In the genomic region with DNA sequence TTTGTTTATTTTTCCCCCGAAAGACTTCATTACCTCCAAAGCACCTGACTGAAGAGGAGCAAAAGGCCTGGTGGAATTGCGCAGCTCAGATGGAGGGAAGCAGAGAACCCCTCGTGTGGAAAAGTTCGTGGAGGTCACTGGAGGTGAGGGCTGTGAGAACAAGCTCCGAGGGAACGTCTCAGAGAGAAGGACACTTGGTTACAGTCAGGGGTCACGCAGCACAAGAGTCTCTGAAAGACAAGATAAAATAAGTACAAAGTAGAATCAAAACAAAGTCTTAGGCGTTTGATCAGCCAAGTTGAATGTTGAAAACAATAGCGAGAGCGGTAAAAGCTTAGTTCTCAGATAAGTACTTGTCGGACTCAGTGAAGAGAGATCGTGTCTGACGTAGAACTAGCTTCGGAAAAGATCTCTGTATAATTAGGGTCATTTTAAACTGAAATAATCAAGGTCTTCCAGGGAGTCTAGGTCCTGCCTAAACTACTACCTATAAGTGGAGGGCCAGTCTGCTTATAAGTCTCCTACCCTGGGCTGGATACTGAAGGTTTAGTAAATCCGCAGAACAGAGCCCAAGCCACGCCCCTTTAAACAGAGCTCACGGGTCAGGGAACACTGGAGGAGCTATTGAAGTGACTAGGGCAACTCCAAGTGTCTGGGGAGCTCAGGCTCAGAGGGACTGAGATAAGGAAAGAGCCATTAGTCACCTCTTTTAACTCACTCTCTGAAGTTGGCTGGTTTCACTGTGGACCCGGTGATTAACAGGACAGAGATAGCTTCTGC, we compare ENCODE assay signal across 8 mouse cellular contexts. TPM values are rescaled to one million over a fixed set of nuclear protein-coding genes. Genes with fewer than 3 reads are reported as not detected.
A peak's percentile ranks its signal among the peaks of the same experiment; 100 is the strongest.
DNase-seq lines count a peak whose midpoint lies in the region; ATAC-seq and TF ChIP-seq lines count a peak whose summit lies in the region.

No protein-coding gene starts in this region.

- H3K27me3 ChIP-seq in intestine, postnatal 0 days (replicated peaks; ENCODE audit: control insufficient read depth, insufficient read depth, low read length): no peaks in the 10 kb centered on the region
- H3K27me3 ChIP-seq in lung, embryonic 16.5 days (ENCODE audit: control insufficient read depth, insufficient read depth, low read depth, low read length): no peaks in the 10 kb centered on the region
- no peaks in the 10 kb centered on the region for H3K27me3 ChIP-seq in hindbrain, postnatal 0 days (ENCODE audit: insufficient read depth, low read length)

- H3K4me2 ChIP-seq in intestine, postnatal 0 days (replicated peaks; ENCODE audit: low read depth): peak overlapping the region; percentile 53
- peak overlapping the region; percentile 46 for H3K4me2 ChIP-seq in lung, embryonic 16.5 days (ENCODE audit: low read depth, low read length)
- no peak overlapping the region for H3K4me2 ChIP-seq in hindbrain, postnatal 0 days (ENCODE audit: low read depth, low read length)

- H3K4me3 ChIP-seq in intestine, postnatal 0 days (ENCODE audit: low read depth, low read length): peak overlapping the region; percentile 11; the same call in 1 of the 2 replicates
- H3K4me3 ChIP-seq in lung, embryonic 16.5 days (ENCODE audit: low read length): peak overlapping the region; percentile 27
- no peak overlapping the region for H3K4me3 ChIP-seq in hindbrain, postnatal 0 days (ENCODE audit: low read length)

- H3K4me1 ChIP-seq in intestine, postnatal 0 days (replicated peaks; ENCODE audit: control insufficient read depth, insufficient read depth, low read length): no peaks in the 10 kb centered on the region; the same call in 1 of the 2 replicates
- peaks cover 7% of the 10 kb centered on the region; the same call in 1 of the 2 replicates for H3K4me1 ChIP-seq in lung, embryonic 16.5 days (replicated peaks; ENCODE audit: control insufficient read depth, insufficient read depth, low read length)
- H3K4me1 ChIP-seq in hindbrain, postnatal 0 days (ENCODE audit: insufficient read depth, low read length): no peaks in the 10 kb centered on the region

- H3K27ac ChIP-seq in intestine, postnatal 0 days (ENCODE audit: low read depth, low read length): peak overlapping the region; percentile 61
- peak overlapping the region; percentile 3; the same call in 1 of the 2 replicates for H3K27ac ChIP-seq in lung, embryonic 16.5 days (ENCODE audit: low read length)
- no peak overlapping the region for H3K27ac ChIP-seq in hindbrain, postnatal 0 days

- WGBS in intestine, postnatal 0 days: 23% methylated on average over 18 of the region's 18 CpGs
- 15% methylated on average over 18 of the region's 18 CpGs for WGBS in lung, embryonic 16.5 days
- 53% methylated on average over 18 of the region's 18 CpGs for WGBS in hindbrain, postnatal 0 days

- ATAC-seq in common myeloid progenitor, adult 5-6 weeks (replicated peaks; ENCODE audit: low read depth, poor library complexity, severe bottlenecking): peak; percentile 50; the same call in 1 of the 2 replicates
- peak; percentile 96 for ATAC-seq in intestine, postnatal 0 days
- ATAC-seq in lung, embryonic 16.5 days (ENCODE audit: low read depth): peak; percentile 89
- no peak for ATAC-seq in hindbrain, postnatal 0 days

- DNase-seq in 416B (ENCODE audit: low read depth): peak; percentile 72
- DNase-seq in hindbrain, postnatal 0 days (ENCODE audit: low spot score): no peak
- no peak for DNase-seq in cerebellum, postnatal 14 days
- DNase-seq in gastrocnemius, adult 18-20 months (ENCODE audit: low spot score): no peak
- no peak for DNase-seq in frontal cortex, adult 2 months (ENCODE audit: extremely low spot score in 1 of 2, low spot score in 1 of 2)

- H3K9me3 ChIP-seq in intestine, postnatal 0 days (ENCODE audit: control insufficient read depth): no peaks in the 10 kb centered on the region
- no peaks in the 10 kb centered on the region; the same call in 1 of the 2 replicates for H3K9me3 ChIP-seq in lung, embryonic 16.5 days (ENCODE audit: control insufficient read depth, low read length)
- H3K9me3 ChIP-seq in hindbrain, postnatal 0 days (ENCODE audit: low read length): peaks cover 5% of the 10 kb centered on the region; the same call in 1 of the 2 replicates

- no peak for TF ChIP-seq CTCF in intestine, postnatal 0 days (IDR thresholded peaks at IDR 0.05; ENCODE audit: low read depth)
- TF ChIP-seq CTCF in hindbrain, postnatal 0 days (IDR thresholded peaks at IDR 0.05; ENCODE audit: low read depth): no peak

- 0 out of 2 replicates have a peak overlapping the region, but pooled peaks have one; percentile 0 for H3K9ac ChIP-seq in intestine, postnatal 0 days (ENCODE audit: low read depth, low read length)
- no peak overlapping the region for H3K9ac ChIP-seq in lung, embryonic 16.5 days (ENCODE audit: low read length)
- H3K9ac ChIP-seq in hindbrain, postnatal 0 days (replicated peaks; ENCODE audit: low read length): no peak overlapping the region

- no peaks in the 10 kb centered on the region for H3K36me3 ChIP-seq in intestine, postnatal 0 days (ENCODE audit: control insufficient read depth, insufficient read depth)
- no peaks in the 10 kb centered on the region for H3K36me3 ChIP-seq in lung, embryonic 16.5 days (ENCODE audit: control insufficient read depth, insufficient read depth, low read length)
- H3K36me3 ChIP-seq in hindbrain, postnatal 0 days (ENCODE audit: insufficient read depth, low read length): no peaks in the 10 kb centered on the region

RNA-seq across cellular contexts. Expression of a gene that starts 33.1 kb away (rescaled TPM):
- total RNA-seq in common myeloid progenitor, adult 5-6 weeks (2017): 34.5 and 39.4 TPM in 2 replicates
- polyA plus RNA-seq in intestine, postnatal 0 days (2015; fragmentation: Nextera tagmentation; extraction: Ambion mirVana): 15.3 and 18.4 TPM in 2 replicates
- 7.1 and 7.7 TPM in 2 replicates for polyA plus RNA-seq in lung, embryonic 16.5 days (2015; fragmentation: Nextera tagmentation; extraction: Ambion mirVana)
- 19.1 and 33.4 TPM in 2 replicates for total RNA-seq in hindbrain, postnatal 0 days (2014; rRNA removed)
- polyA plus RNA-seq in hindbrain, postnatal 0 days (2015; fragmentation: Nextera tagmentation; extraction: Ambion mirVana): 18.0 and 18.7 TPM in 2 replicates
- total RNA-seq in gastrocnemius, adult 18-20 months (2021): 10 to 100 TPM; 17.7 to 19.4 TPM
- polyA plus RNA-seq in frontal cortex, adult 2 months (2012; rRNA removed): 31.3 and 31.4 TPM in 2 replicates
